22 mouse cellular contexts compared by ENCODE assay signal in the genomic region with DNA sequence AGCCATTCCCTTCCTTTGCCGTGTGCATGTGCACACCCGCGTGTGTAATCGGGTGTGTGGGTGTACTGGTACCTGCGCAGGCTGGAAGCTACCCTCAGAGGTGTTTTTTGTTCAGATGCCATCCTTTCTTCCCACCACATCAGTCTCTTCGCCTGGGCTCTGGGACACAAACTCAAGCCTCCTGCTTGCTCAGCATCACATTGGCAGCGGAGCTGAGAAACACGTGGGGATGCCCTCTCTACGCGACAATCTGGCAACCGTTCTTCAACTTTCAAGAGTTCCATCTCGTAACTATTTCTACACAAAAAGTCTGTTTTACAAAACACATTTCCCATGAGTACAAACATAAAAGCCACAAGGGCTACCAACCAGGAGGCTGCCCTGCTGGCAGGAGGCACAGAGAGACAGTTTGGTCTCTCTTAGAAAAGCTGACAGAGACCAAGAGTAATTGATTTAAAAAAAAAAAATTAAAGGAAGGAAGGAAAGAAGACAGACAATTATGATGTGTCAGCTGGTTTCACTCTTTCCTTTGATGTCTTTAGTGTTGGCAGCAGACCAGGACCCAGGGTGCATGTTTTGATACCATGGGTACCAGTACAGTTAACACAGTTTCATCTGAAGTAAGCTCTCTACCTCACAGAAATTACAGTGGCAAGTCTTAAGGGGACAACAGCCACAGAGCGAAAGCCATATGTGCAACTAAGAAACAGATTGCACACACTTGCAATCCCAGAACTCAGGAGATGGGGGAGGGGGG. TPM values are rescaled to one million over a fixed set of nuclear protein-coding genes. Genes with fewer than 3 reads are reported as not detected.
DNase-seq lines count a peak whose midpoint lies in the region; ATAC-seq and TF ChIP-seq lines count a peak whose summit lies in the region.
"Had no signal": no experiment of that assay in that cellular context is flagged by ENCODE, and none has a peak within 500 bp of the region (broad histone marks: within the 10 kb centered on the region; RNA-seq: fewer than 3 reads in every experiment).

No protein-coding gene starts in this region.

- H3K9me3 ChIP-seq in forebrain, embryonic 15.5 days, result no peaks in the 10 kb centered on the region
- no peaks in the 10 kb centered on the region for H3K9me3 ChIP-seq in forebrain, embryonic 12.5 days
- H3K9me3 ChIP-seq: embryonic facial prominence, embryonic 12.5 days; heart, embryonic 10.5 days; hindbrain, embryonic 15.5 days; neural tube, embryonic 15.5 days had no signal

- intact Hi-C loops in left cerebral cortex, postnatal 14 days (cut with DNase I), result no loop called here
- intact Hi-C loops in left cerebral cortex, adult 2 months (cut with DNase I), result no loop called here

- no peak overlapping the region for H3K4me3 ChIP-seq in forebrain, embryonic 15.5 days
- no peak overlapping the region for H3K4me3 ChIP-seq in forebrain, embryonic 12.5 days (replicated peaks)
- no peak overlapping the region for H3K4me3 ChIP-seq in left cerebral cortex, adult 2 months
- H3K4me3 ChIP-seq: embryonic facial prominence, embryonic 12.5 days; heart, embryonic 10.5 days; hindbrain, embryonic 15.5 days; neural tube, embryonic 15.5 days had no signal

- H3K27me3 ChIP-seq in forebrain, embryonic 15.5 days, result no peaks in the 10 kb centered on the region
- H3K27me3 ChIP-seq in forebrain, embryonic 12.5 days, result no peaks in the 10 kb centered on the region
- H3K27me3 ChIP-seq: embryonic facial prominence, embryonic 12.5 days; hindbrain, embryonic 15.5 days; neural tube, embryonic 15.5 days had no signal

- no peak overlapping the region for H3K4me2 ChIP-seq in forebrain, embryonic 15.5 days (replicated peaks)
- no peak overlapping the region for H3K4me2 ChIP-seq in forebrain, embryonic 12.5 days
- H3K4me2 ChIP-seq: embryonic facial prominence, embryonic 12.5 days; hindbrain, embryonic 15.5 days; midbrain, embryonic 11.5 days; neural tube, embryonic 15.5 days had no signal

- 66% methylated on average over 13 of the region's 13 CpGs for WGBS in forebrain, embryonic 15.5 days
- WGBS in forebrain, embryonic 12.5 days, result 91% methylated on average over 13 of the region's 13 CpGs

- H3K27ac ChIP-seq in forebrain, embryonic 15.5 days (replicated peaks), result peak overlapping the region; percentile 34
- no peak overlapping the region for H3K27ac ChIP-seq in forebrain, embryonic 12.5 days
- no peak overlapping the region for H3K27ac ChIP-seq in left cerebral cortex, adult 2 months
- H3K27ac ChIP-seq: embryonic facial prominence, embryonic 12.5 days; heart, embryonic 10.5 days; hindbrain, embryonic 15.5 days; kidney, postnatal 0 days; neural tube, embryonic 15.5 days had no signal

- no peak for TF ChIP-seq CTCF in left cerebral cortex, adult 2 months (IDR thresholded peaks at IDR 0.05)

- DNase-seq in left cerebral cortex, postnatal 14 days (ENCODE audit: low spot score in 2 of 2), result peak; percentile 31 to 47
- DNase-seq in left cerebral cortex, adult 2 months (ENCODE audit: extremely low spot score in 1 of 2, low spot score in 2 of 2), result no peak
- peak; percentile 50 for DNase-seq in brain, adult 2 months (ENCODE audit: low read depth, low spot score)
- no peak for DNase-seq in cerebellum, adult 9-11 months
- no peak for DNase-seq in cerebellum, adult 9-10 months
- DNase-seq: adrenal gland, postnatal 25 days; cerebellum, adult 11-12 months; cerebellum, postnatal 25 days; heart, postnatal 4 days; kidney, adult 18-20 months; thymus, adult 18-20 months; thymus, postnatal 36 days had no signal

- peaks cover 19% of the 10 kb centered on the region for H3K4me1 ChIP-seq in forebrain, embryonic 15.5 days
- peaks cover 7% of the 10 kb centered on the region for H3K4me1 ChIP-seq in forebrain, embryonic 12.5 days

- ATAC-seq in forebrain, embryonic 15.5 days (replicated peaks), result no peak
- no peak for ATAC-seq in forebrain, embryonic 12.5 days (ENCODE audit: low FRiP score)
- ATAC-seq: lung, postnatal 0 days had no signal

- no peak overlapping the region for H3K9ac ChIP-seq in forebrain, embryonic 15.5 days (replicated peaks)
- no peak overlapping the region for H3K9ac ChIP-seq in forebrain, embryonic 12.5 days
- H3K9ac ChIP-seq: embryonic facial prominence, embryonic 12.5 days; hindbrain, embryonic 15.5 days; neural tube, embryonic 15.5 days had no signal

- no peaks in the 10 kb centered on the region for H3K36me3 ChIP-seq in forebrain, embryonic 15.5 days
- no peaks in the 10 kb centered on the region for H3K36me3 ChIP-seq in forebrain, embryonic 12.5 days (replicated peaks)
- H3K36me3 ChIP-seq: embryonic facial prominence, embryonic 12.5 days; heart, embryonic 10.5 days; hindbrain, embryonic 15.5 days; neural tube, embryonic 15.5 days had no signal

RNA-seq across cellular contexts. Expression of a gene that starts 21.8 kb away (rescaled TPM):
- 35.9 and 36.0 TPM in 2 replicates for polyA plus RNA-seq in forebrain, embryonic 15.5 days (2015; fragmentation: Nextera tagmentation; extraction: Ambion mirVana)
- polyA plus RNA-seq in forebrain, embryonic 12.5 days (2016; fragmentation: Nextera tagmentation; extraction: Ambion mirVana), result 22.3 and 22.6 TPM in 2 replicates
- 10 to 100 TPM; 36.1 to 38.9 TPM for total RNA-seq in left cerebral cortex, postnatal 14 days (2021)
- total RNA-seq in left cerebral cortex, adult 2 months (2021), result 10 to 100 TPM; 51.6 to 54.5 TPM

RNA-seq across cellular contexts. Expression of a gene that starts 54.0 kb away (rescaled TPM):
- polyA plus RNA-seq in forebrain, embryonic 15.5 days (2015; fragmentation: Nextera tagmentation; extraction: Ambion mirVana), result 23.7 and 26.6 TPM in 2 replicates
- polyA plus RNA-seq in forebrain, embryonic 12.5 days (2016; fragmentation: Nextera tagmentation; extraction: Ambion mirVana), result 31.2 and 31.8 TPM in 2 replicates
- total RNA-seq in left cerebral cortex, postnatal 14 days (2021), result 10 to 100 TPM; 65.9 to 78.5 TPM
- total RNA-seq in left cerebral cortex, adult 2 months (2021), result 10 to 100 TPM; 90.3 to 93.3 TPM
- total RNA-seq: MEL had no signal

Comparison
In these comparisons a context has a peak if more than half of its experiments do, and no peak if none do; other contexts are left out.
1. DNase-seq: peak in left cerebral cortex, postnatal 14 days (2 of 2) and brain, adult 2 months (single experiment); none in left cerebral cortex, adult 2 months (0 of 2), cerebellum, adult 9-11 months (single experiment) and cerebellum, adult 9-10 months (single experiment).